Mouse (Mus musculus): ENCODE data around the gene Bcl7b.

DNA sequence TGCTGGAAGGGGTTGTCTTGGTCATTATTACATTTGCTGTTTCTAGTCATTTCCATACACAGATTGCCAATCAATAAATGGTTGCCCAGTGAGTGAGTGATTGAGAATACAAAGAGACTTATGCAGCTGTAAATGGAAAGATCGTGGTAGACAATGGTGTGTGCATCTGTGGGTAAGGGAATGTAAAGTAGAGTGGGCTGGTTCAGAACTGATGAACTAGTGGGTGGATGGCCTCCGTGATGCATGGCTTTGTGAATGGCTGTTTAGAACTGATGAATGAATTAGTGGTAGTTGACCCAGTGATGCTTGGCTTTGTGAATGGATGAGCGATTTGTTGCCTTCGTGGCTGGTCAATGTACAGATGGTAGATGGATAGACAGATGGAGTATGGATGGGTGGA, 38.3 kb upstream of the Bcl7b start:
- no peak for TF ChIP-seq CTCF (IDR thresholded peaks at IDR 0.05; ENCODE audit: control insufficient read depth, insufficient read depth, insufficient read length)
- TF ChIP-seq USF1 (IDR thresholded peaks at IDR 0.05; ENCODE audit: low read depth) = no peak
